Mouse (Mus musculus): ENCODE measurements at regions not wholly inside any gene's neighbourhood (a gene's known extent, or its start where the extent isn't known, plus 50 kb on each side); places are given as distances from the start of the nearest gene placed in this dataset.

DNA sequence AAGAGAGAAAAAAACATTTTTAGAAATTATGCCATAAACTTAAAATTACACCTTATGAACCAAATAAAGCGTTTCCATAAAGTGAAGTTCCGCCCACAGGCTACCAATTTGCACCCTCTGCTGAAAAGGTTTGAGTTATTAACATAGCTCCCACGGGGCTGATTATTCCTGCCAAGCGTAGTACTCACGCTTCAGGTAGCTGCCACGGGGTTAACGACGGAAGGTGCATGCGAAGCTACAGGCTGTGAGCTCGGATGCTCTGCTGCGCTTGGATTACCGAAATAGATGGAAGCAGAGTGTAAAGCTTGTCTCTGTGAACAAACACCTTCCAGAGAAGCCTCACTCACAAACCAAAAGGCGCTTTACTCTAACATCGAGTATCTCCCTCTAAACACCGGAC lies 109.9 kb upstream of the Pard3b start:
- Histone ChIP-seq H3K9ac (ENCODE audit: low read depth, low read length) (no peak overlapping the region), H3K79me2 (replicated peaks; ENCODE audit: control insufficient read depth, insufficient read depth, low read length) (no peaks in the 10 kb centered on the region), H3K36me3 (ENCODE audit: control insufficient read depth, insufficient read depth, low read length) (no peaks in the 10 kb centered on the region), H3K27me3 (ENCODE audit: control insufficient read depth, insufficient read depth, low read length) (no peaks in the 10 kb centered on the region), H3K4me3 (no peak overlapping the region), H3K4me1 (ENCODE audit: control insufficient read depth, insufficient read depth, low read length) (no peaks in the 10 kb centered on the region), H3K27ac (no peak overlapping the region)
- intact Hi-C loops (cut with DNase I), result no loop called here
- TF ChIP-seq EP300 (IDR thresholded peaks at IDR 0.05; ENCODE audit: insufficient read depth, low read depth, low read length) (no peak), POLR2A (IDR thresholded peaks at IDR 0.05; ENCODE audit: insufficient read depth, low read depth, low read length) (no peak), CTCF (IDR thresholded peaks at IDR 0.05) (no peak)
- 91% methylated on average over 15 of the region's 15 CpGs for WGBS
- DNase-seq, result no peak

DNA sequence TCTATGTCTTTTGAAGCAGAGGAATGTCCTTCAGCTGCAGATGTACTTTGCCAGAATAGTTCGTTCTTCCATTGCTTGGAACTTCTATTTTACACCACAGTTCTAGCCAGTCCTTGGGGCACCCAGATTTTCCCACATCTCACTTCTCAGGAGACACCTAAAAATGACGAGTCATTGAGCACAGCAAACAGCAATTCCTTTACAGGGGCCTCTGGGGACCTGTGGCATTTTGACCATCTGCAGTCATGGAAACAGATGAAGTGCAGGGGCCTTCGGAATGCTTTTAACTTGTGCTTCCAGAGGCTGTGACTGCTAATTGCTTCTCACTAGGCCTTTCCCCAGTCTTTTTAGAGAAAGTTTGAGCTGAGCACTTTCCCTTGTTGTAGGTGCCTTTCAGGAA lies 108.5 kb upstream of the Pard3b start:
- WGBS, result 42% methylated on average over 3 of the region's 3 CpGs
- H3K27me3 ChIP-seq (ENCODE audit: control insufficient read depth, insufficient read depth, low read length), result no peaks in the 10 kb centered on the region
- H3K36me3 ChIP-seq (ENCODE audit: control insufficient read depth, insufficient read depth, low read length), result no peaks in the 10 kb centered on the region
- H3K79me2 ChIP-seq (replicated peaks; ENCODE audit: control insufficient read depth, insufficient read depth, low read length), result no peaks in the 10 kb centered on the region
- no peak for DNase-seq
- TF ChIP-seq EP300 (IDR thresholded peaks at IDR 0.05; ENCODE audit: insufficient read depth, low read depth, low read length), result no peak
- TF ChIP-seq CTCF (IDR thresholded peaks at IDR 0.05), result no peak
- TF ChIP-seq POLR2A (IDR thresholded peaks at IDR 0.05; ENCODE audit: insufficient read depth, low read depth, low read length), result no peak
- H3K9ac ChIP-seq (ENCODE audit: low read depth, low read length), result no peak overlapping the region
- H3K4me3 ChIP-seq, result no peak overlapping the region
- no peaks in the 10 kb centered on the region for H3K4me1 ChIP-seq (ENCODE audit: control insufficient read depth, insufficient read depth, low read length)
- intact Hi-C loops (cut with DNase I), result no loop called here
- H3K27ac ChIP-seq, result no peak overlapping the region

DNA sequence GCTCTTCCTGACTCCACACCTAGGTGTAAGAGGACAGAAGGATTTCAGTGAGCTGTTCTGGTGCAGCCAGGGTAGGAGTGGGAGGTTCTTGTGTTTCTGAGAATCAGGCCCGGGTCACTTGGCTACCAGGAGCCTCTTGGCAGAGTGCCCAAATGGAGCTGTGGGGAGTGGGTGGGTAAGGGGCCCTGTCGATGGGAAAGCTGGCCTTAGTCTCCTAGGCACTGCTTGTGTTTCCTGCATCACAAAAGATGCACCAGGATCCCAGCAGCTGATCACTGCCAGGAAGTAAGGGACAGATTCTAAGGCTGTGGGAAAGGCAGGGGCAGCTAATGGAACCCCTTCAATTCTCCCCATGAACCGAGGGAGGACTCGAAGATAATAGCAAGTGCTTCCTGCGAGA lies 107.1 kb upstream of the Pard3b start:
- no peaks in the 10 kb centered on the region for H3K27me3 ChIP-seq (ENCODE audit: control insufficient read depth, insufficient read depth, low read length)
- 29% methylated on average over 5 of the region's 5 CpGs for WGBS
- TF ChIP-seq CTCF (IDR thresholded peaks at IDR 0.05) (no peak), EP300 (IDR thresholded peaks at IDR 0.05; ENCODE audit: insufficient read depth, low read depth, low read length) (no peak), POLR2A (IDR thresholded peaks at IDR 0.05; ENCODE audit: insufficient read depth, low read depth, low read length) (no peak)
- intact Hi-C loops (cut with DNase I), result no loop called here
- H3K9ac ChIP-seq (ENCODE audit: low read depth, low read length), result no peak overlapping the region
- no peaks in the 10 kb centered on the region for H3K36me3 ChIP-seq (ENCODE audit: control insufficient read depth, insufficient read depth, low read length)
- H3K4me1 ChIP-seq (ENCODE audit: control insufficient read depth, insufficient read depth, low read length), result no peaks in the 10 kb centered on the region
- DNase-seq, result no peak
- no peak overlapping the region for H3K27ac ChIP-seq
- H3K4me3 ChIP-seq, result no peak overlapping the region
- no peaks in the 10 kb centered on the region for H3K79me2 ChIP-seq (replicated peaks; ENCODE audit: control insufficient read depth, insufficient read depth, low read length)

DNA sequence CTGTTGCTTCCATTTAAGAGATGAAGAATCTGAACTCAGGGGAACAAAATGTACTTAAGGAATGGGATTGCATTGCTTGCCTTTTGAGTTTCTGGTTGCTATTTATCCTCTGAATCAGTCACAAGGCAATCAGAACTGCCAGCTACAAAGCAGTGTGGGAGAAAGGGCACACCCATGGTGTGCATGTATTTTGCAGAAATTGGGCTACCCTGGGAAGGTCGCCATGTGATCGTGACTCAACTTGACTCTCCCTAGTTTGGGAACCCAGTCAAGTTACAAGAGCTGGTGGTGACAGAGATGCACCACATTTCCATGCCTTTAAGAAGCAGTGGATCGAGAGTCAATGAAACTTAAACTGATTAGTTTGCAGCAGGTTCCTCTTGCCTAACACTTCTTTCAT lies 98.5 kb upstream of the Pard3b start:
- no peak overlapping the region for H3K27ac ChIP-seq
- 85% methylated on average over 3 of the region's 3 CpGs for WGBS
- no peak overlapping the region for H3K4me3 ChIP-seq
- peak in 1 of 2 experiments; percentile 9 for DNase-seq
- H3K36me3 ChIP-seq (ENCODE audit: control insufficient read depth, insufficient read depth, low read length), result no peaks in the 10 kb centered on the region
- no peaks in the 10 kb centered on the region for H3K79me2 ChIP-seq (replicated peaks; ENCODE audit: control insufficient read depth, insufficient read depth, low read length)
- no peak overlapping the region for H3K9ac ChIP-seq (ENCODE audit: low read depth, low read length)
- H3K4me1 ChIP-seq (ENCODE audit: control insufficient read depth, insufficient read depth, low read length), result peaks cover 2% of the 10 kb centered on the region; the same call in 1 of the 2 replicates
- intact Hi-C loops (cut with DNase I), result no loop called here
- no peaks in the 10 kb centered on the region for H3K27me3 ChIP-seq (ENCODE audit: control insufficient read depth, insufficient read depth, low read length)
- no peak for TF ChIP-seq CTCF (IDR thresholded peaks at IDR 0.05)
- TF ChIP-seq POLR2A (IDR thresholded peaks at IDR 0.05; ENCODE audit: insufficient read depth, low read depth, low read length), result no peak
- TF ChIP-seq EP300 (IDR thresholded peaks at IDR 0.05; ENCODE audit: insufficient read depth, low read depth, low read length), result no peak

DNA sequence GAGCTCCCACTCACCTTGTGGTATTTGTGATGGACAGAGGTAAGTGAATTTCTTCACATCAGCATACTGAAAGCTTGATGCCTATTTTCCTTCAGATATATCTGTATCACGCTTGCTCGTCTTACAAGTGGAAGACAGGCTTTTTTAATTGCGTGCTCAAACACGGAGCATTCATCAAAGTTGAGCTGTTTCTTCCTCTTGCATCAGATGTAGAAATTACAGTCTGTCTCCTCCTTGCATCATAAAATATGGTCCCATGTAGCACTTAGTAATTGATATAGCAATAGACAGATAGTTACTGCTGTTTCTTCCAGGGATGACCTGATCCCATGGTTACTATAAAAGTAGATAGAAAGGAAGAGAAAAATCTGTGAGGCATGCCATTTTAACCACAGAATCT lies 97.5 kb upstream of the Pard3b start:
- intact Hi-C loops (cut with DNase I), result no loop called here
- no peak for DNase-seq
- Histone ChIP-seq H3K36me3 (ENCODE audit: control insufficient read depth, insufficient read depth, low read length) (no peaks in the 10 kb centered on the region), H3K27me3 (ENCODE audit: control insufficient read depth, insufficient read depth, low read length) (no peaks in the 10 kb centered on the region), H3K79me2 (replicated peaks; ENCODE audit: control insufficient read depth, insufficient read depth, low read length) (no peaks in the 10 kb centered on the region), H3K4me3 (no peak overlapping the region), H3K27ac (no peak overlapping the region), H3K4me1 (ENCODE audit: control insufficient read depth, insufficient read depth, low read length) (peaks cover 2% of the 10 kb centered on the region; the same call in 1 of the 2 replicates), H3K9ac (ENCODE audit: low read depth, low read length) (no peak overlapping the region)
- TF ChIP-seq CTCF (IDR thresholded peaks at IDR 0.05) (no peak), EP300 (IDR thresholded peaks at IDR 0.05; ENCODE audit: insufficient read depth, low read depth, low read length) (no peak), POLR2A (IDR thresholded peaks at IDR 0.05; ENCODE audit: insufficient read depth, low read depth, low read length) (no peak)
- 93% methylated on average over 4 of the region's 4 CpGs for WGBS

DNA sequence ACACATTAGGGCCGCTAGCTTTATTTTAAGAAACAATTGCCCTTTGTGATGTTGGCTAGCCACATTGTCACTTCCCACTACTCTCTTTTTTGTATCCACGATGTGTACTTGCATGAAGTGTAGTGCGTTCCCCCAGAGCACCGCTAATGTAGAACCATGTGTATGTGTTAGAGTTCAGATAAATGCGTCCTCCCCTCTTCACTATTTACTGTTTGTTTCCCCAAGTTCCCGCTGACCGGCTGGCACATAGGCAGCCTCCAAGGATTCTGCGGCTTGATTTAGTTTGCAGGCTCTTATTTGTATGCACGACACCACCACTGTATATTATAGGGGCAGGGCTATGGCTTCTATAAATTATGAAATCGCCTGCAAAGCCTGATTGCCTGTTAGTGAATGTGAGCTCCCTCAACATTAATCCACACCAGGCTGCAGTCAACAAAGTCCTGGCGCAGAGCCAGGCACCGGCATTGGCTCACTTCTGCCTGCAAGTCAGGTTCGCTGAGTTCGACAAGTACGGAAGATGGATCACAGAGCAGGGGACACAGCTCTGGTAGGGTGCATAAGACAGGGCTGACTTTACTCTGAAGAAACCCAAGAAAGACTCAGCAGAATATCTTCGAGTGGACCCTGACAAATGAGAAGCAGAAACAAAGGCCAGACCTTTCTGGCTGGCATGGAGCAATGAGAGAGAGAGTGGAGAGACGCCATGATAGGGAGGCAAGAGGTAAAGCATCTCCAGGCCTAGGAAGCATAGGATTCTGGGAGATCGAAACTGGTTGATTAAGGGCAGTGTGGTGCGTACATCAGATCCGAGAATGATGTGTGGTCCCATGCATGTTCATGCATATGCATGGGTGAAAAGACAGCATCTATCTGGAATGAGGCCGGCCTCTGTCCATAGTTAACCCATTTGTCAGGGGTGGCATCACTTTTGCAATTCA lies 85.8 kb upstream of the Pard3b start:
- TF ChIP-seq EP300 (IDR thresholded peaks at IDR 0.05; ENCODE audit: insufficient read depth, low read depth, low read length) (no peak), CTCF (IDR thresholded peaks at IDR 0.05) (no peak), POLR2A (IDR thresholded peaks at IDR 0.05; ENCODE audit: insufficient read depth, low read depth, low read length) (no peak)
- Histone ChIP-seq H3K4me1 (ENCODE audit: control insufficient read depth, insufficient read depth, low read length) (no peaks in the 10 kb centered on the region), H3K79me2 (replicated peaks; ENCODE audit: control insufficient read depth, insufficient read depth, low read length) (no peaks in the 10 kb centered on the region), H3K9ac (ENCODE audit: low read depth, low read length) (no peak overlapping the region), H3K27me3 (ENCODE audit: control insufficient read depth, insufficient read depth, low read length) (no peaks in the 10 kb centered on the region), H3K36me3 (ENCODE audit: control insufficient read depth, insufficient read depth, low read length) (no peaks in the 10 kb centered on the region), H3K4me3 (no peak overlapping the region), H3K27ac (no peak overlapping the region)
- intact Hi-C loops (cut with DNase I), result no loop called here
- no peak for DNase-seq
- WGBS, result 79% methylated on average over 21 of the region's 21 CpGs

Data from heart, adult 2 months (tissue).